Mouse (Mus musculus) megakaryocyte, embryonic 14.5 days (primary cell): ENCODE results near the gene Sp4.

Experiments
- FLI1 ChIP-seq: IDR thresholded peaks from 2 replicates; pipeline ENCODE4 v1.6.1; 2012; ENCODE audit warnings: low read length, inconsistent platforms, mixed read lengths
- GATA1 ChIP-seq: IDR thresholded peaks from 3 replicates; pipeline ENCODE4 v1.6.1; 2012; ENCODE audit warnings: mixed read lengths, low read length, inconsistent platforms, borderline replicate concordance

DNA sequence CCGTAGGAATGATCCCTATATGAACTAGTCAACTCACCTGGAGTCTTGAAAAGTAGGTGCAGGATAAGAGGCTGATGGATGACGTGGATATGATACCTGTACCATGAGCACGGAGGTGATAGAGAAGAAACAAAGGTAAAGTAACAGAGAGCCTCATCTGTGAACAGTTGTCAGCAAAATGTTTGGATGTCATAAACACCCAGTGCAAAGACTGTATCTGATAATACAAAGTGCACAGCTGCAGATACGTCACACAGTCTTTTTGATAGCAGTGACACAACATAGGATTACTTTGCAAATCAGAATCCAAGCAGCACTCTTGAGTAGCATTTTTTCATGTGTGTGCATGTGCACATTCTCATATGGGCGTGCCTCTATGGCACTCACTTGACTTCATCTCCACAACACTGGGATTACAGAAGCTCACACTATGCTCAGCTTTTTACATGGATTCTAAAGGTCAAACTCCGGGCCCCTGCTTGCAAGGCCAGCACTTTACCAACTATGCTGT lies 27.6 kb upstream of the Sp4 start:
- no peak for TF ChIP-seq GATA1
- no peak for TF ChIP-seq FLI1
